Mouse (Mus musculus) embryonic fibroblast, embryonic 13.5 days (primary cell): ENCODE measurements around the gene Pip5k1a.

Experiments used
- CTCF ChIP-seq: IDR thresholded peaks from 2 replicates; pipeline ENCODE4 v1.5.1; 2011; ENCODE audit warnings: mild to moderate bottlenecking, control low read depth, low read length, moderate library complexity, borderline replicate concordance; ENCODE audit not compliant: insufficient read depth
- POLR2A ChIP-seq: IDR thresholded peaks from 2 replicates; pipeline ENCODE4 v1.6.1; 2011; ENCODE audit warnings: low read depth, mild to moderate bottlenecking, control low read depth, low read length, moderate library complexity

- no peak for TF ChIP-seq CTCF
- TF ChIP-seq POLR2A, result no peak
These were observed 34.1 kb upstream of the Pip5k1a start for GRCm38 (mm10) chr3:95140795-95141194.
